Mouse (Mus musculus): ENCODE measurements around the gene Cfl2.

The Cfl2 gene

DNA sequence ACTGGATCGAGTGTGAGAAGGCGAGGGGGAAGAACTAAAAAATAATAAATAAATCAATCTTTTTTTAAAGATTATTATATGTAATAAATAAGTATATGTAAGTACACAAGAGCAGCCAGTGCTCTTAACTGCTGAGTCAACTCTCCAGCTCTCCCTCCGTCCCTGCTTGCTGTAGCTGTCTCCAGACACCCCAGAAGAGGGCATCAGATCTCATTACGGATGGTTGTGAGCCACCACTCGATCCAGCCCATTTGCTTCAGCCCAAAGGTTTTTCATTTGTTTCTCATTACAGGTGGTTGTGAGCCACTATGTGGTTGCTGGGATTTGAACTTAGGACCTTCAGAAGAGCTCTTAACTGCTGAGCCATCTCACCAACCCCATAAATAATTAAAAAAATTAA is 32.8 kb downstream of the Cfl2 start:
- no peak for DNase-seq

GRCm38 (mm10) chr12:54828043-54828442 is 34.6 kb downstream of the Cfl2 start:
- DNase-seq = no peak

- no peak for DNase-seq
Observed at GRCm38 (mm10) chr12:54825202-54825601, 37.5 kb downstream of the Cfl2 start.

DNA sequence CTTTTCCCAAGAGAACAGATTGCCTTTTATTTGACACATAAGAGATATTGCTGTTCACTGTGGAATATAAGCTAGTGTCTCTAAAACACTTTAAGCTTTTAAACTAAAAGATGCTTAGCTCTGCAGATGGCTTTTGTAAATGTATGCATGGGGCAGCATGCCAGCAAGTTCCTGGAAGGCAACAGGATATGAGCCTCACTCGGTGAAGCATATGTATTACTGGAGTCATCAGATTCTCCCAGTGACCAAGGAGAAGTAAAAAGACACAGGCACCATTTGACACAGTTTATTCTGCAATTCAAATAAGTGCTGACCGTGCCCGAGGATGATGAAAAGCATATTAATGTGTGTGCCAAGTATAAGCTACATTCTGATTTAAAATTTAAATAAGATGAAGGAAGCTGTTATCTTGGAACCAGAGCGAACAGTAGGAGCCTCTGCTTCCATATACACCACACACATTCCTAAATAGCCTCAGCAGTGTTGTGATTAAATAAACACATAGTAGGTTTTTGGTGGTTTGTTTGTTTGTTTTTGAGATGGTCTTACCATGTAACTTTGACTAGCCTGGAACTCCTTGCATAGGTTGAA is 39.7 kb downstream of the Cfl2 start:
- no peak for DNase-seq

- no peak for DNase-seq
Observed at GRCm38 (mm10) chr12:54820684-54821161, 42.0 kb downstream of the Cfl2 start.

DNA sequence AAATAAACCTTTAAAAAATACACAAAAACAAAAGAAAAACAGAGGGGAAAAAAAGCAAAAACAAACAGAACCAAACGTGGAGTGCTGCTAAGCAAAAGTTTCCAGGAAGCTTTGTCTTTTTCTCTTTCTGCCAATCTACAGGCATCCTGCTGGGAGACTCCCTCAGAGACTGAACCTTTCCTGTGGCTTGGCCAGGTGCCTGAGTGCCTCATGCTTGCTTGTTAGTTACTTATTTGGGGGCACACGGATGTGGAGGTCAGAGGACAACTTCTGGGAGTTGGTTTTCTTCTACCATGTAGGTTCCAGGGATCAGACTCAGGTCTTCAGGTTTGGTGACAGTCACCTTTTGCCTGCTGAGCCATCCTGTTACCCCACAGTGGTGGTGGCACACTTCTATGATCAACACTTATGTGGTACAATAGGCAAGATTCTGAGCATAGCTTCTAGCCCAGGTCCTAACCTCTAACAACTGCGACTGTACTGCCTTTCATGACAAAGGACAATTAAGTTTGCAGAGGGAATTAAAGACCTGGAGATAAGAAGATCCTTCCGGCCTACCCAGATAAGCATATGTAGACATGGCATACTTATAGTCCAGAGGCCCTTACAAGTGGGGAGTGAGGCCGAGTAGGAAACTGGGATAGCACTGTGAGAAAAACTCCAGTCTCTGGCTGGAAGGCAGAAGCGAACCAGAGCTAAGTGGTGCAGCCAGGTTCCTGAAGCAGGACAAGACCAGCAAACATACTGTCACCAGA is 43.3 kb downstream of the Cfl2 start:
- DNase-seq = no peak

DNA sequence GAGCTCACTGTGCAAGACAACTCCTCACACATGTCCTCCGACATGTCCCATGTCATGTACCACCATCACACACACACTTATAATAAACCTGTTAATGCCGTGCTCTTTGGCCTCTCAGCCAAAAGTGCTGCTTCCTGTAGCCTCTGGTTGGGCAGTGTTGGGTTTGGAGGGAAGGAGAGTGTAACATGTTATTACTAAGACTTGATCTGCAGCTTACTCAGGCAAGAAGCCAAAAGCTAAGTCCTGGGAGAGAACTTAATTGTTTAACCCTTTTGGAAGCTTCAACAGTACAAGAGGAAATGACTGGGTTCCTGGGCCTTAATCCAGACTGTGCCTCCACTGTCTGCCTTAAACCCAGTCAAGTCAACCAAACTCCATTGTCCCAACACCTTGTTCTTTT is 52.5 kb downstream of the Cfl2 start:
- no peak for DNase-seq
